28 mouse cellular contexts compared by ENCODE assay signal in the genomic region with DNA sequence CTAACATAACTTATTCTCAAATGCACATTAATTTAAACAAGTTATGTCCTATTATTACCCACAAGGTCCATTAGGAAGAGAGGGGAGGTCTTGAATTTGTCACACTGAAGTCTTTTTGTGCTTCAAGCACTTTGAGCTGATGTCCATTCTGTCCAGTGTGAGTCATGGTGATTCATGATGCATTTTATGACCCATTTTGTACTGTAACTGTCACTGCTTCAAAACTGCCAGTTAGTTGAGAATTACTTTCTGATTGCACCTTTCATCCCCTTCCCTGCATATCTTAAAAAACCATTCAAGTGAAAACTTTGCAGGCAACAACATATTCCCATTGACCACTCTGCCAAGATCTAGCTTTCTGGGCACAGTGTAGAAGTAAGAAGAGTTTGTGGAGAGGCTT.
"Had no signal": no experiment of that assay in that cellular context is flagged by ENCODE, and none has a peak within 500 bp of the region (broad histone marks: within the 10 kb centered on the region; RNA-seq: fewer than 3 reads in every experiment).

No protein-coding gene starts in this region.

- H3K4me3 ChIP-seq: heart, adult 2 months; heart, embryonic 13.5 days; heart, embryonic 15.5 days; hindbrain, embryonic 10.5 days; hindbrain, embryonic 12.5 days; intestine, embryonic 15.5 days; kidney, embryonic 15.5 days; left cerebral cortex, adult 2 months; limb, embryonic 10.5 days; limb, embryonic 12.5 days; liver, embryonic 13.5 days; liver, embryonic 15.5 days had no signal

- H3K27me3 ChIP-seq: heart, embryonic 13.5 days; heart, embryonic 15.5 days; hindbrain, embryonic 12.5 days; intestine, embryonic 15.5 days; kidney, embryonic 15.5 days; limb, embryonic 12.5 days; liver, embryonic 13.5 days; liver, embryonic 15.5 days had no signal

- ATAC-seq: hindbrain, embryonic 16.5 days; inflammation-experienced regulatory T-cells, adult 6 months; intestine, embryonic 15.5 days; intestine, postnatal 0 days had no signal

- H3K4me1 ChIP-seq: hindbrain, embryonic 10.5 days; hindbrain, embryonic 12.5 days; intestine, embryonic 15.5 days; kidney, embryonic 15.5 days; limb, embryonic 10.5 days; liver, embryonic 13.5 days; liver, embryonic 15.5 days had no signal

- H3K4me2 ChIP-seq: heart, embryonic 11.5 days; heart, embryonic 13.5 days; heart, embryonic 15.5 days; hindbrain, embryonic 12.5 days; hindbrain, embryonic 14.5 days; intestine, embryonic 15.5 days; kidney, embryonic 15.5 days; limb, embryonic 12.5 days; liver, embryonic 11.5 days; liver, embryonic 13.5 days; liver, embryonic 15.5 days had no signal

- H3K27ac ChIP-seq: heart, adult 2 months; heart, embryonic 13.5 days; heart, embryonic 15.5 days; hindbrain, embryonic 10.5 days; hindbrain, embryonic 12.5 days; hindbrain, embryonic 14.5 days; intestine, embryonic 15.5 days; kidney, embryonic 15.5 days; kidney, postnatal 0 days; left cerebral cortex, adult 2 months; limb, embryonic 10.5 days; limb, embryonic 12.5 days; liver, embryonic 13.5 days; liver, embryonic 15.5 days had no signal

- H3K9ac ChIP-seq: heart, embryonic 13.5 days; heart, embryonic 15.5 days; hindbrain, embryonic 12.5 days; hindbrain, embryonic 14.5 days; intestine, embryonic 15.5 days; kidney, embryonic 15.5 days; limb, embryonic 12.5 days; liver, embryonic 13.5 days; liver, embryonic 15.5 days had no signal

- DNase-seq: gastrocnemius, postnatal 14 days; gastrocnemius, postnatal 36 days; heart, adult 2 months; heart, postnatal 14 days; heart, postnatal 4 days; kidney, adult 18-20 months; kidney, adult 8-10 months; kidney, postnatal 14 days; kidney, postnatal 36 days; liver; liver, embryonic 13.5 days had no signal

- H3K36me3 ChIP-seq: heart, embryonic 13.5 days; heart, embryonic 15.5 days; hindbrain, embryonic 10.5 days; hindbrain, embryonic 12.5 days; intestine, embryonic 15.5 days; kidney, embryonic 15.5 days; limb, embryonic 10.5 days; limb, embryonic 12.5 days; liver, embryonic 13.5 days; liver, embryonic 15.5 days had no signal

- H3K9me3 ChIP-seq: heart, embryonic 13.5 days; heart, embryonic 15.5 days; hindbrain, embryonic 10.5 days; hindbrain, embryonic 12.5 days; intestine, embryonic 15.5 days; kidney, embryonic 15.5 days; limb, embryonic 10.5 days; limb, embryonic 12.5 days; liver, embryonic 13.5 days; liver, embryonic 15.5 days had no signal
